Mouse (Mus musculus): ENCODE results near the gene Rbms3. TPM values are rescaled to one million over a fixed set of nuclear protein-coding genes. Genes with fewer than 3 reads are reported as not detected.

Rbms3 gene
- total RNA-seq, 2 experiments from 2014 or later, result 10.9 to 11.6 TPM

- intact Hi-C loops (cut with DNase I), result no loop called here
- no peak for DNase-seq
Observed at GRCm38 (mm10) chr9:117378131-117378890, 251.4 kb downstream of the Rbms3 start.

DNA sequence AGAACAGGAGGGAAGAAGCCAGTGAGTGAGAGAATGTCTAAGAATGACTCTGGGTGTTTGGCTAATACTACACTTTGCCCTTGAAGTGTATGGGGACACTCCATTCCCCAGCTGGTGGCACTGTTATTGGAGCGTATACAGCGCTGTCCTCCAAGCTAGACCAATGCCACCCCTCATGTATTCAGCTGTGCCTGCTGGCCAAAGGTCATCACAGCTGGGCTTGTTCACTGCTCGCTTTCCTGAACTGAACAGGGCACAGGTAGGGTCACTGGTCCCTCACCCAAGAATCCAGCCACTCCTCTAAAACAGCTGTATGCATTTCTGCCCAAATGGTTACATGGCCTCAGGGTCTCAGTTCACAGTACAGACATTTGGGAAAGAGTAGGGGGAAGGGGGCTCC, 253.9 kb downstream of the Rbms3 start:
- DNase-seq, result no peak
- intact Hi-C loops (cut with DNase I), result no loop called here

- DNase-seq, result peak; percentile 50 to 51
- intact Hi-C loops (cut with DNase I), result no loop called here
Observed at GRCm38 (mm10) chr9:117373164-117373741, 256.5 kb downstream of the Rbms3 start.

GRCm38 (mm10) chr9:117371980-117372379, 257.7 kb downstream of the Rbms3 start:
- no peak for DNase-seq
- intact Hi-C loops (cut with DNase I), result no loop called here

DNA sequence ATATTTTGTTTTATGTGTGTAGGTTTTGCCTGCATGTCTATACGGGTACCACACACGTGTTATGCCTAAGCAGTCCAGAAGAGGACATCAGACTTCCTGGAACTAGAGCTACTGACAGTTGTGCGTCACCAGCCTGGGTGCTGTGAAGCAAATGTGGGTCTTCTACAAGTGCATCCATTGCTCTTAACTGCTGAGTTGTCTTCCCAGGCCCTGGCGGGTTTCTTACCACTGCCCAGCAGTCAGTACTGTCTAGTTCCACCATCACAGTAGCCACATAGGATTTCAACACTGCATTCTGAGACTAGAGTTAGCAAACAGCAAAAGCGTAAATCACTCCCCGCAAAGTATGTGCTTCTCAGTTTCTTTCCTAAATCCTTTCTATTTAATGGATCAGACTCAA, 259.6 kb downstream of the Rbms3 start:
- no peak for DNase-seq
- intact Hi-C loops (cut with DNase I), result no loop called here

GRCm38 (mm10) chr9:117368016-117368415, 261.7 kb downstream of the Rbms3 start:
- DNase-seq, result no peak
- intact Hi-C loops (cut with DNase I), result no loop called here

DNA sequence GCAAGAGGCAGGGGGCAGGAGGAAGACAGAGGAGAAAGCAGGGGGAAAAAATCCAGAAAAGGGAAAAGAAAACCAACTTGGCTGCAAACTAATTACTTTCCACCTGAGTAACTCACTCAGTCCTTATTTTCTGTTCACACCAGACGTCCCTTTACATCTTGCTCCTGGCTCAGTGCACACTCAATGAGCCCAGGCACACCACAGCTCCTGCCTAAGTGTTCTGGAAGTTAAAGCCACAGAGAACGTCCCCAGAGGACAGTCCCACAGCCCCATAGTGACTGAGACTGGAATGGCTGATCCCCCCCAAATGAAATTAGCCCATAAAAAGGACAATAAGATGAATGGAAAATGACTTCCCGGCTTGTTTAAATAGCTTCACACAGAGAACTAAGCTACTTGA, 265.1 kb downstream of the Rbms3 start:
- intact Hi-C loops (cut with DNase I), result no loop called here

DNA sequence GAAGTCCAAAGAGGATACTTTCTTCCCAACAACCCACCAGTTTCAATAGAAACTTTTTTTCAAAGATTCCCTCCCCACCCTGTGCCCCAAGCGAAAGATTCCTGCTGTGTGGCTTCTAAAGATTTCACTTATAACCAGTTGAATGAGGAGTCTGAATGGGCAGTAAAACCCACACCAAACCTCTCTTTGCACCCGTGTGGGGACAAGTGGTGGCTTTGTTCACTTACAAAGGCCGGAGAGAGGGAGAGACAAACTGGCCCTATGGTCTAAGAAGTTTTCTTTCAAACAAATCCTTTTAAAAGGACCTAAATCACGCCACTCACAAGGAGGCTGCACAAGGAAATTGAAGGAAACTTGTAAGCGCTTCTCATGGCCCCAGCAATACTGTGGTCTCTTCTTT, 268.3 kb downstream of the Rbms3 start:
- intact Hi-C loops (cut with DNase I), result no loop called here
- no peak for DNase-seq

More for the DNA sequence above, 265.1 kb downstream of the Rbms3 start:
- no peak for DNase-seq

DNA sequence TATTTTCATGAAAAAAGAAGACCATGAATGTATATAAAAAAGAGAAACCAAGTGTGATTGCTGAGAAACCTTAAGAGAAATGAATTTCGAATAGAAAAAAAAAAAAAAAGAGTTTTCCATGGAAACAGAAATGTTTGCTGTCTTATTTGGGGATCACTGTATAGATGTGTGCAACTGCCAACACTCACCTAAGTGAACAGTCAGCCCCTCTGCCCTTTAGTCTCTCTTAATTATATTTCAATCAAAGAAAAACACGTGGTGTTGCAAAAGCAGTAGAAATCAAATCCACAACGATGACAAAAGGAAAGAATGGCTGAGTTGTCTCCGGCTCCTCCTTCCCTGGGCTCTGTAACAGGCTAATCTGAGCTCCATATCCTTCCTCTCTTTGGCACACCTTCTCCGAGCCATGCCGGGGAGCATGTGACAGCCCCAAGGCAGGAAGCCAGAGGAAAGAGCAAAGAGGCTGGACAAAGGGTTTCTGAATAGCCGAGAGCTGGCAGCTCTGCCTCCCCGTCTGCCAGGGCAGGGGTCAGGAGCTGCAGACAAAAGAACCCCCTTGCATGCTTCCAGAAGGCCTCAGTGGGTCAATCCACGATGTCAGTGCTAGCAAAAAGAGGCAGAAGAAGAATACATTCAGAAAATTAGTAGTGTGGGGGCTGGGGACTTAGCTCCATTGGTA, 272.8 kb downstream of the Rbms3 start:
- DNase-seq, result peak; percentile 76 to 80
- intact Hi-C loops (cut with DNase I), result loop anchor here (5.0 kb wide), 1 partner anchor 105 kb away; no protein-coding TSS in a partner anchor

DNA sequence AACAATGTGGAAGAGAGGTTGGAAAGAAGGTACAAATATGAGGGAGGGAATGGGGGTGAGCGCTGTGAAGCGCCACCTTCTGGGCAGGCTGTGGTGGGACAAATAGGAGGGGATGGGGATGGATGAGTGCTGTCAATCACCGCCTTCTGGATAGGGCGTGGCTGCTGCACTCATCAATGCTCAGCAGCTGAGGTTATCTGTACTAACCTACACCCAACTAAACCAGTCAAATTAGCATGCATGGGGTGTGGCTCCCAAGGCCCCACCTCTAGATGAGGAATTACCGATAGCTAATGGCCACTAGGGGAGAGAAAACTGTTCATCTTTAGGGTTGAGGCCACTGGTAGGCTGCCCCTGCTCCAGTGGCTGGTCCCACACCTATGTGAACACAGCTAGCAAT, 274.2 kb downstream of the Rbms3 start:
- DNase-seq, result no peak
- intact Hi-C loops (cut with DNase I), result loop anchor here (5.0 kb wide), 1 partner anchor 103 kb away; no protein-coding TSS in a partner anchor

DNA sequence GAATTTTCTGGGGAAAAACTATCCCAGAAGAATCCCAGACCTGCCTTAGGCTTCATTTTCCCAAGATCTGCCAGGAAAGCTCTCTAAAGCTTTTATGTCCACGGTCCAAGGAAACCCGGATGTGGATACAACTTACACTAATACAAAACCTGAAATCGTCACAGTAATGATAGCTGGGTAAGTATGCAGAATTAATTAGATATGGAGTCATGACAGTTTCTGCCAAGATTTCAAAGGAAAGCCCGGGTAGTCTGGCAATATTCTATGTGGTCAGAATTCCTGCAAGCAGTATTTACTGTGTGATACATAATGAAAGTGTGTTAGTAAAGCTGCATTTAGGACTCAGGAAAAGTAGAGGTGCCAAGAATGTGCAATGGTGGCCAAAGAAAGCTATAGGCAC, 287.4 kb downstream of the Rbms3 start:
- intact Hi-C loops (cut with DNase I), result no loop called here
- no peak for DNase-seq

DNA sequence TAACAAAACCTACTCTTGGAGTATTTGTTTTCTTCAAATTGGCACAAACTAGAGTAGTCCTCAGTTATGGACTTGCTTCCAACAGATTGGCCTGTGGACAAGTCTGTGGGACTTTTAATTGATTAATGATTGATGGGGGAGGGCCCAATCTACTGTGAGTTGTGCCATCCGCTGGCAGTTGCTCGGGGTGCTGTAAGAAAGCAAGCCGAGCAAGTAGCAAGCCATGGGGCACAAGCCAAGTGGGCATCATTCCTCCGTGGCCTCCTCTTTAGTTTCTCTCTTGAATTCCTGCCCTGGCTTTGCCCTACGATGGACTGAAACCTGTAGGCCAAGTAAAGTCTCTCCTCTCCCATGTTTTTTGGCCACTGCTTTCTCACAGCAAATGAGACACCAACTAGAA, 299.0 kb downstream of the Rbms3 start:
- DNase-seq, result no peak
- intact Hi-C loops (cut with DNase I), result no loop called here

DNA sequence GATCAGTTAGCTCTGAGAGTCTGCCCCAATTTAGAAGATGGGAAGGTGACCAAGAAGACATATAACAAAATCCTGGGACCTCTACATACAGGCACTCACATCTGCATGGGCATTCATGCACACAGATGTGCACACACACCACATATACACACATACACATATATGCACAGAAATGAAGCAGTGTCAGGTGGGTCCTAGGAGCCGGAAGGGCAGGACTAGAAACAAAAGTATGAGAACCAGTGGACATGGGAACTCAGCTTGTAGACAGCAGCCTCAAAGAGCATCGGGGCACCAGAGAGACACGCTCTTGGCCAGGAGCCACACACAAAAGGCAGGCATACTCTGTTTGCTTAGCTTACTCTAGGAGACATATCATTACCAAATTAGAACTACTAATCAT, 310.4 kb downstream of the Rbms3 start:
- no peak for DNase-seq
- intact Hi-C loops (cut with DNase I), result no loop called here

GRCm38 (mm10) chr9:117318461-117318860, 311.3 kb downstream of the Rbms3 start:
- no peak for DNase-seq
- intact Hi-C loops (cut with DNase I), result no loop called here

- intact Hi-C loops (cut with DNase I), result no loop called here
- DNase-seq, result no peak
Observed at GRCm38 (mm10) chr9:117317251-117317650, 312.5 kb downstream of the Rbms3 start.

GRCm38 (mm10) chr9:117313642-117314041, 316.1 kb downstream of the Rbms3 start:
- DNase-seq, result no peak

DNA sequence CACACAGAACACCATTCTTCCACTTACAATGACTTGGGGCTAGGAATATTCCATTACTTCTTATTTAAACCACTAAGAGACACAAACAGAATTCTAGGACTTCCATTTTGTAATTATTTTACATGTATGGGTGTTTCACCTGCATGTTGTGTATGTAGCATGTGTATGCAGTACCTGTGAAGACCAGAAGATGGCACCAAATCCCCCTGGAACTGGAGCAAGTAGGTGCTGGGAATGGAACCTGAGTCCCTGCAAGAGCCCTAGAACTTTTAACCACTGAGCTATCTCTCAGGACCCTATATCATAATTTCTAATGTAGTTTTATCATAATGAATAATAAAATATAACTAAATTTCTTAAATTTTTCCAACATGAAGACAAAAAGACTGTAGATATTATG, 319.9 kb downstream of the Rbms3 start:
- DNase-seq, result no peak
- intact Hi-C loops (cut with DNase I), result no loop called here

More at GRCm38 (mm10) chr9:117313642-117314041, 316.1 kb downstream of the Rbms3 start:
- intact Hi-C loops (cut with DNase I), result no loop called here

GRCm38 (mm10) chr9:117298991-117299390, 330.7 kb downstream of the Rbms3 start:
- DNase-seq, result no peak
- intact Hi-C loops (cut with DNase I), result no loop called here

- intact Hi-C loops (cut with DNase I), result no loop called here
- DNase-seq, result no peak
Observed at GRCm38 (mm10) chr9:117297662-117298531, 331.8 kb downstream of the Rbms3 start.

GRCm38 (mm10) chr9:117291066-117291850, 338.5 kb downstream of the Rbms3 start:
- DNase-seq, result no peak
- intact Hi-C loops (cut with DNase I), result no loop called here
